Mouse (Mus musculus) heart, postnatal 0 days (tissue): ENCODE measurements at regions not wholly inside any gene's neighbourhood (a gene's known extent, or its start where the extent isn't known, plus 50 kb on each side); places are given as distances from the start of the nearest gene placed in this dataset.

Experiments used
- ATAC-seq: fragments of 200-750 bp; cut with Nextera tagmentation; 2 replicates; pipeline ENCODE4 v1.8.0; 2017; ENCODE audit warnings: low read depth, moderate number of reproducible peaks, moderate library complexity; ENCODE audit not compliant: insufficient read depth
- DNase-seq: peaks from one replicate; pipeline ENCODE4 v3.0.0-alpha.2; 2016; ENCODE audit warnings: low spot score
- H3K27ac ChIP-seq: fragments of 300-500 bp; sonication (generic); 2 replicates; pipeline ENCODE4 v1.5.1; 2014; ENCODE audit warnings: low read depth, mild to moderate bottlenecking
- H3K27me3 ChIP-seq: fragments of 300-500 bp; sonication (generic); 2 replicates; pipeline ENCODE4 v1.6.1; 2014; ENCODE audit warnings: low read length, mixed read lengths; ENCODE audit not compliant: control insufficient read depth, insufficient read depth
- H3K36me3 ChIP-seq: fragments of 300-500 bp; sonication (generic); replicated peaks from 2 replicates; pipeline ENCODE4 v1.6.1; 2014; ENCODE audit warnings: low read length, mixed read lengths; ENCODE audit not compliant: control insufficient read depth, insufficient read depth
- H3K4me1 ChIP-seq: fragments of 300-500 bp; sonication (generic); 2 replicates; pipeline ENCODE4 v1.6.1; 2014; ENCODE audit warnings: antibody characterized with exemption; ENCODE audit not compliant: control insufficient read depth, insufficient read depth
- H3K4me2 ChIP-seq: fragments of 300-500 bp; sonication (generic); 2 replicates; pipeline ENCODE4 v1.6.1; 2014; ENCODE audit warnings: low read depth, mild to moderate bottlenecking, low read length, moderate library complexity
- H3K4me3 ChIP-seq: fragments of 300-500 bp; sonication (generic); 2 replicates; pipeline ENCODE4 v1.5.1; 2014; ENCODE audit warnings: low read depth, low read length
- H3K9ac ChIP-seq: fragments of 300-500 bp; sonication (generic); replicated peaks from 2 replicates; pipeline ENCODE4 v1.6.1; 2014; ENCODE audit warnings: low read depth, low read length, mixed read lengths
- H3K9me3 ChIP-seq: fragments of 300-500 bp; sonication (generic); replicated peaks from 2 replicates; pipeline ENCODE4 v1.6.1; 2016; ENCODE audit warnings: low read length; ENCODE audit not compliant: control insufficient read depth
- CTCF ChIP-seq: IDR thresholded peaks from 2 replicates; pipeline ENCODE4 v1.5.1; 2016; ENCODE audit warnings: antibody characterized with exemption, control low read depth, low read depth
- EP300 ChIP-seq: IDR thresholded peaks from 2 replicates; pipeline ENCODE4 v1.6.1; 2016; ENCODE audit warnings: antibody characterized with exemption, low read depth
- WGBS: fragments of 180-500 bp; shearing (Covaris S2); extraction: QIAGEN DNeasy Blood & Tissue Kit; methylation state at CpG from one replicate; pipeline ENCODE4 v1.1.7; 2014; 5-methylcytosine and 5-hydroxymethylcytosine counted together

DNA sequence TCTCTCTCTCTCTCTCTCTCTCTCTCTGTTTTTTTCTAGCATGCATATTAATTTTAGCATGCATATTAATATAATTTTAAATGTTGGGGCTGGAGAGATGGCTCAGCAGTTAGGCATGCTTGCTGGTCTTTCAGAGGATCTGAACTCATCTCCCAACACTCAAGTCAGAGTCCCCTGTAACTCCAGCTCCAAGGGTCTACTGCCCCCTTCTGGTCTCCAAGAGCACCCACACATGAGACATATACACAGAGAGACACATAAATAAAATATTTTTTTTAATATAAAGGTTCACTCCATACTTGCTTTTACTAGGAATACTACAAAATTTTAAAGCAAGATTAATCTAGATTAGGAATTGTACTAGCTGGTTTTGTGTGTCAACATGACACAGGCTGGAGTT lies 155.2 kb downstream of the Cep170 start:
- Histone ChIP-seq H3K4me2 (no peak overlapping the region), H3K4me3 (no peak overlapping the region), H3K9me3 (no peaks in the 10 kb centered on the region), H3K9ac (no peak overlapping the region), H3K27ac (no peak overlapping the region), H3K27me3 (no peaks in the 10 kb centered on the region), H3K36me3 (no peaks in the 10 kb centered on the region), H3K4me1 (no peaks in the 10 kb centered on the region)
- DNase-seq = no peak
- TF ChIP-seq EP300 (no peak), CTCF (no peak)
- ATAC-seq = no peak

- no peak overlapping the region for H3K4me3 ChIP-seq
- H3K27ac ChIP-seq = no peak overlapping the region
- no peak for DNase-seq
- no peak overlapping the region for H3K9ac ChIP-seq
- no peak overlapping the region for H3K4me2 ChIP-seq
- no peaks in the 10 kb centered on the region for H3K36me3 ChIP-seq
- no peaks in the 10 kb centered on the region for H3K27me3 ChIP-seq
- TF ChIP-seq EP300 (no peak), CTCF (no peak)
- no peaks in the 10 kb centered on the region for H3K4me1 ChIP-seq
- no peak for ATAC-seq
- WGBS = 57% methylated on average over 3 of the region's 3 CpGs
- H3K9me3 ChIP-seq = no peaks in the 10 kb centered on the region
Observed at GRCm38 (mm10) chr1:176655487-176656333, 158.2 kb downstream of the Cep170 start.

- Histone ChIP-seq H3K36me3 (no peaks in the 10 kb centered on the region), H3K9ac (no peak overlapping the region), H3K27me3 (no peaks in the 10 kb centered on the region), H3K4me2 (no peak overlapping the region), H3K27ac (no peak overlapping the region), H3K4me1 (no peaks in the 10 kb centered on the region), H3K9me3 (no peaks in the 10 kb centered on the region), H3K4me3 (no peak overlapping the region)
- TF ChIP-seq CTCF = no peak
- WGBS = 45% methylated on average over 1 of the region's 1 CpGs
- DNase-seq (no peak), ATAC-seq (no peak)
Observed at GRCm38 (mm10) chr1:176644248-176644647, 169.6 kb downstream of the Cep170 start.

DNA sequence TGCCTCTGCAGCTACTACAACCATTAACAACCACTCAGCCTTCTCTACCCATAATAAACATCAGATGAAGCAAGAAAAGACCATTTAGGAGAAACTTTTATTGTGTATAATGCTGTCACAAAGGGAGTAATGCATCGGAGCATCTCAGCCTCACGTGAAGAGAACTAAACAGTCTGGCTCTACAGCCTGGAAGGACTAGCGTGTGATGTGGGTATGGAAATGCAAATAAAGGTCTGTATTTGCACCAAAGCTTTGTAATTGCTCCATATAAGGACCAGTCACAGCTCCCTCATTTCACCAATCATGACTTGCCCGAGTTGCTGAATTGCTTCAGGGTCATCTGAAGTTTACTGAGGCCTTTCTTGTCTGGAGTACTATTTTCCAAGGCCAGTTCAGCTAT lies 190.7 kb downstream of the Cep170 start:
- Histone ChIP-seq H3K4me1 (no peaks in the 10 kb centered on the region), H3K4me2 (no peak overlapping the region), H3K4me3 (no peak overlapping the region), H3K27me3 (no peaks in the 10 kb centered on the region), H3K9ac (no peak overlapping the region), H3K9me3 (no peaks in the 10 kb centered on the region), H3K27ac (no peak overlapping the region), H3K36me3 (no peaks in the 10 kb centered on the region)
- WGBS = 79% methylated on average over 4 of the region's 4 CpGs
- no peak for ATAC-seq
- TF ChIP-seq CTCF (no peak), EP300 (no peak)
- no peak for DNase-seq

- H3K27me3 ChIP-seq = no peaks in the 10 kb centered on the region
- H3K4me2 ChIP-seq = no peak overlapping the region
- 84% methylated on average over 5 of the region's 5 CpGs for WGBS
- no peak overlapping the region for H3K4me3 ChIP-seq
- H3K27ac ChIP-seq = no peak overlapping the region
- H3K9me3 ChIP-seq = no peaks in the 10 kb centered on the region
- no peak overlapping the region for H3K9ac ChIP-seq
- DNase-seq = no peak
- TF ChIP-seq EP300 (no peak), CTCF (no peak)
- no peaks in the 10 kb centered on the region for H3K36me3 ChIP-seq
- ATAC-seq = no peak
- no peaks in the 10 kb centered on the region for H3K4me1 ChIP-seq
Observed at GRCm38 (mm10) chr1:176622213-176622612, 191.7 kb downstream of the Cep170 start.

DNA sequence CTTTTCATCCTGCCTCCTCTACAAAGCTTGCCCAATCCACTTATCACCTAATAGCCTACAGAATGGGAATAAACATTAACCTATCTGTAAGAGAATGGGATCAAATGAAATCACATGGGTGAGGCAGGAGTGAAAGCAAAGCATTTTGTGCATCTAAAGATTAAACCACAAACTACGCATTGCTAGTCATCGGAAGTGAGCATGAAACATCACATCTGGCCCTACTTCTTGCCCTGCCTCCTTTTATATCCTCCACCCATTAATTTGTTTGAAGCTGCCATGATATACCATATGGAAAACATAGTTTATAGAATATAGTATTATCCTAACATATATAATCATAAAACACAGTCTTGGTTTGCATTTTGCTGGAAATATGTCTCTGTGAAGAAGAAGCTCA lies 192.6 kb downstream of the Cep170 start:
- H3K4me2 ChIP-seq = no peak overlapping the region
- no peak for TF ChIP-seq CTCF
- no peak for TF ChIP-seq EP300
- no peaks in the 10 kb centered on the region for H3K36me3 ChIP-seq
- H3K4me3 ChIP-seq = no peak overlapping the region
- 88% methylated on average over 2 of the region's 2 CpGs for WGBS
- H3K27ac ChIP-seq = no peak overlapping the region
- no peak for ATAC-seq
- no peaks in the 10 kb centered on the region for H3K9me3 ChIP-seq
- no peaks in the 10 kb centered on the region for H3K4me1 ChIP-seq
- DNase-seq = no peak
- no peaks in the 10 kb centered on the region for H3K27me3 ChIP-seq
- no peak overlapping the region for H3K9ac ChIP-seq
